Mouse (Mus musculus): ENCODE measurements at regions not wholly inside any gene's neighbourhood (a gene's known extent, or its start where the extent isn't known, plus 50 kb on each side); places are given as distances from the start of the nearest gene placed in this dataset.

DNA sequence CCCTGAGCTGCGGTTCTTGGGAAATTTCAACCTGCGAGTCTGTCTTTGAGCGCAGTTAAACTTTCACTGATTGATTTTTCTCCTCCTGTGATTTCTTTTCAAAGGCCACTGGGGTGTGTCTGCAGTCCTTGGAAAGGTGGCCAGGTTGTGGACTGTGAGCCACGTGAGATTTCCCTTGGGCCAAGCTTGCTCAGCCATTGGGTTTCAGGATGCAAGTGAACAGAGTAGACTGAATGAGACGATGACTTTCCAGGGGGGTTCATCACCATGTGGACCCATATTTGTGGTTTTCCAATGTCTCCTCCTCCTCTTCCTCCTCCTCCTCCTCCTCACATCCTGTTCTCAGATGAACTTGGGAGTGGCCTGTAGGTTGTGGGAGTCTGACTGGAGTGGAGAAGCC, 59.0 kb upstream of the Ppara start:
- no peak for TF ChIP-seq CTCF (IDR thresholded peaks at IDR 0.05)
- TF ChIP-seq EP300 (IDR thresholded peaks at IDR 0.05), result no peak

All from lung, postnatal 0 days (tissue).